Mouse (Mus musculus) kidney, postnatal 4 days (tissue): ENCODE measurements around the gene Jun.

Experiments
- DNase-seq, 2 experiments: peaks; one replicate each; pipeline ENCODE4 v3.0.0; 2021; ENCODE audit warnings: mixed read lengths in 2 of 2

Jun gene

DNA sequence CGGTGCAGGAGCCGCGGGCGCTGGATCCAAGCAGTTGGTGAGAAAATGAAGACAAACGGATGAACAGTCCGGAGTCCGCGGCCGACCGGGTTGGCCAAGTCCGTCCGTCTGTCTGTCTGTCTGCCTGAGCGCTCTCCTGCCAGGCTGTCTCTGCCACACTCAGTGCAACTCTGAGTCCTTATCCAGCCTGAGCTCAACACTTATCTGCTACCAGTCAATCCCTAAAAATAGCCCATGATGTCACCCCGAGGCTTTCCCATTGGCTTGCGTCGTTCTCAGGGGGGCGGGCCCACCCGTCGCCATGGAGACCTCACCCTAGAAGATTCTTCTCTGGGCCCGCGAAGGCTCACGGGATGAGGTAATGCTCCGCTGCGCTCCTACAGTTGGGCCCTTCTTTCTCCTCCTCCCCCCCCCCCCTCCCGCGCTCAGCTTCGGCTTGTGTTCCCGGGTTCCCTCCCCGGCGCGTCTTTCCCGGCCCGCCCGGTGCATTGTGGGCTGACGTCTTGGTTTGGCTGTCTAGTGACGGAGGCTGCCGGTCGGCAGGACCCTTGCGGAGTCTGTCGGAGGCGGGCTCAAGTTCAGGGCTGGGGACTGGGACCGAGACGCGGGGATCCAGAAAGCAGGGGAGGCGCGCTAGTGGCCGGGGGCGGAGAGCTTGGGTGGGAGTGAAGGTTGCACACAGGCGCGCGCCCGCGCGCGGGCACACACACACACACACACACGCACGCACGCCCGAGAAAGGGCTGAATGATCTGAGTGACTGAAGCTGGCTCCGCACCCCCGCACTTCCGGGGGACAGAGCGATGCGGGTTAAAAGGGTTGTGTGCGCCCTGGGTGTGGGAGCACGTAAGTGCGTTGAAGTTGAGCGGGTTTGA lies at the start of gene Jun:
Jun (minus strand) TSS at position 198 of the 875 bp plus-strand sequence.
- peak; percentile 99 to 100 for DNase-seq

DNA sequence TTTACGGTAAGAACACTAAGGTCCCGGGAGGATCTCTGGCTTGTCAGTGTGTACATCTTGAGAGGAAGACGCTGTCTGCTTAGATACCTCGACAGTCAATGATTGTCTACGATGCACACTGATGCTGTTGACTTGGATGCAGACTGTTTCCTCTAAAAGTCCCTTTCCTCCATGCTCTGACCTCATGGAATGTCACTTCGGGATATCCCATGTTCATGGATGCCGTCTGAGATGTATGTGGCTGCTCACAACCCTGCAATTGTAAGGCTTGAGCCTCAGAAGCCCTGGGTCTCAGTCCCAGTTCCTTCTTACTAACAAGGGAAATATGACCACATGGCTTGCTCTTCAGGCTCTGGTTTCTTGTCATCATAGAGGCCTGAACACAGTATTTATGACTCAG lies 49.7 kb upstream of the Jun start:
- DNase-seq, result no peak

- DNase-seq, result no peak
These were observed 48.7 kb upstream of the Jun start for GRCm38 (mm10) chr4:95100694-95101093.

DNA sequence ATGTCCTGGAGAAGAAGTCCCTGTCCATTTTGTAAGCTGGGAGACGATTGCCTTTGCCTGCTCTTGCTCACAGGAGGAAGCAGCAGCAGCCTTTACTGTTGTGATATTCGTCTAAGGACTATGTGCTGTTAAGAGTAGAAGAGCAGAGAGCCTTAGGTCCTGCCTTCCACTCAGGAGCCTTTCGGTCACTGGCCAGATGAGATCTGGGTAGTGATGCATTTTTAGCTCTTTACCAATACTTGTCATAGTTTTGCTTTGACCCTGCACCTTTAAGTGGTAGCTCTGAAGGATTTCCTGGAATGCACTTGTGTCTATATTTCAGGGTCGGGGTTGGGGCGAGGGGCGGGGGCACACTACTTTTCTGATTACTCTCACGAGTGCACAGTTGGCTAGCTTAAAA lies 47.4 kb upstream of the Jun start:
- DNase-seq, result no peak

- no peak for DNase-seq
These were observed 46.7 kb upstream of the Jun start for GRCm38 (mm10) chr4:95098722-95099097.

GRCm38 (mm10) chr4:95097942-95098721 lies 46.1 kb upstream of the Jun start:
- DNase-seq, result no peak

GRCm38 (mm10) chr4:95096731-95097130 lies 44.7 kb upstream of the Jun start:
- DNase-seq, result no peak

DNA sequence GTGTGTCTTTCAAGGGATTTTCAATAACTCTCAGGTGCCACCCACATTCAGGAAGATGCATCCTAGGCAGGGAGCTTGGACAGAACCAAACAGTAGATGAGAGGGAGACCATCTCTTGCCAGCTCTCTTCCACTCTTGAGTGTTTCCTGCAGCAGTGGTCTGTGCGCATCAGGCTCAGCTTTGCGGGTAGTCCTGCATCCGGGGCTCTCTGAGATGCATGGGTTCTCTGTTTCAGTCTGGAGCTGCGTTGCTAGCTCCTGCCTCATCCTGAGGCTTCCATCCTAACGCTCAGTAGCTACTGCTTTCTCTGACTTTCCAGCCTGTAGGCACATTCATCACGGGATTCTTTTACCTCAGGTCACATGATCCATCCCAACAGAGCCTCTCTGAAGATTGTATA lies 43.9 kb upstream of the Jun start:
- DNase-seq, result no peak

GRCm38 (mm10) chr4:95095355-95095754 lies 43.3 kb upstream of the Jun start:
- DNase-seq, result no peak

- no peak for DNase-seq
These were observed 42.7 kb upstream of the Jun start for GRCm38 (mm10) chr4:95094700-95095113.

DNA sequence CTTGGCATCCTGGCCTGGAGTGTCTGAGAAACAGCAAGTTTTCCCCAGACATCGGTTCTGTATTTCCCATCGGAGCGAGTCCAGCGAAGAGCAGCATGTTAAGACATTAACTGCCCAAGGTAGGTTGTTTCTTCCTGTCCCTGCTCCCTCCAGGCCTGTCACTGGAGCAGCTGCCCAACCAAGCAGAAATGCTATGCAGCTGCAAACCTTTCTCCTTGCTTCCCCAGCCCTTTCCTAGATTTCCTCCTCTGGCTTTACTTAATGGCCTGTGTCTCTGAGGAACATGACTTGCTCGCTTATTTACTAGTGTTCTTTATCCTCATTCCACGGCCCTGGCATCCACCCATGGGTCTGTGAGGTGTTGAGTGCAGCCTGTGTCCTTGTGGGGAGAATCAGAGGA lies 41.6 kb upstream of the Jun start:
- DNase-seq, result peak in 1 of 2 experiments; percentile 48

DNA sequence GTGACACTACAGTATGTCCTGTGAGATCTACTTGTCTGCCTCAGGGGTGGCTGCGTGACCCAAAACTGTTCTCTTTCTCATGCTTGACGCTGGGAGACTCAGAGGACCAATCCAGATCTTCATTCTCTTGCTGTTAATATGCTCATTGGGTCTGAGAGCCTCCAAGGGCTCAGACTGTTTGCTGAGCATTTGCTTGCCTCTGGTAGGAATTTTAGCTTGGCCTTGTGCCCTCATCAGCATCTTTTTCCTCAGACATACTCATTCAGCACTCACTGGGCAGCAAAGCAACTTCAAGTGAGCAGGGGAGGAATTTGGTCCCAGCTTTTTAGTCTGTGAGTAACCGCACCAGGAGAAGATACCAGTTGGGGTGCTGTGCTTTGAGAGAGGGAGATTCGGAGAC lies 40.5 kb upstream of the Jun start:
- DNase-seq, result no peak

GRCm38 (mm10) chr4:95091536-95091935 lies 39.5 kb upstream of the Jun start:
- DNase-seq, result no peak

- DNase-seq, result no peak
These were observed 37.9 kb upstream of the Jun start for GRCm38 (mm10) chr4:95089968-95090367.

DNA sequence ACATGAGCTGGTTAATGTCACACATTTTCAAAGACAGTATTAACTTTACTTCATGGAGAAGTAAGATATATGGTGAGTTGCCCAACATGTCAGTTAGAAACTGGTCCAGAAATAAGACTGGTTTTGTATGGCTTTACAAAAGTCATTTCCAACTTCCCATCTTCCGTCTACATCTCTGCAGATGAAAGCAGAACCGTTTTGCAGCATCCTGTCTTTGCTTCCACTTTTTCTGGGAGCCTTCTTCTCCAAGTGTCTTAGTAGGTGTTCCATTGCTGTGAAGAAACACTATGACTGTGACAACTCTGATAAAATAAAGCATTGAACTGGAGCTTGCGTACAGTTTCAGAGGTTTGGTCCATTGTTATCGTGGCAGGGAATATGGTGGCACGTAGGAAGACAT lies 37.0 kb upstream of the Jun start:
- no peak for DNase-seq

DNA sequence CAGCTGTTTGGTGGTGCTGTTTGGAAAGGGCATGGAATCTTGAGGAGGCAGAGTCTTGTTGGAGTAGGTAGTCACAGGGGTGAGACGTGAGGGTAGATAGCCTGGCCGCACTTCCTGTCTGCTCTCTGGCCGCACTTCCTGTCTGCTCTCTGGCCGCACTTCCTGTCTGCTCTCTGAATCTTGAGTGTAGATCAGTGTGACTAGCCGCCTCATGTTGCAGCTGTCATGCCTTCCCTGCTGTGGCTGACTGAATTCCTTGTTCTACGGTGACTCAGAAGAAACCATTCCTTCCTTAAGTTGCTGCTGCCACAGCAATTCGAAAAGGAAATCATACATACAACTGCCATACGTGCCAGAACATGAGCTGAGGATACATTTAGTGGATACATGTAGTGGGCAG lies 31.9 kb upstream of the Jun start:
- DNase-seq, result no peak

DNA sequence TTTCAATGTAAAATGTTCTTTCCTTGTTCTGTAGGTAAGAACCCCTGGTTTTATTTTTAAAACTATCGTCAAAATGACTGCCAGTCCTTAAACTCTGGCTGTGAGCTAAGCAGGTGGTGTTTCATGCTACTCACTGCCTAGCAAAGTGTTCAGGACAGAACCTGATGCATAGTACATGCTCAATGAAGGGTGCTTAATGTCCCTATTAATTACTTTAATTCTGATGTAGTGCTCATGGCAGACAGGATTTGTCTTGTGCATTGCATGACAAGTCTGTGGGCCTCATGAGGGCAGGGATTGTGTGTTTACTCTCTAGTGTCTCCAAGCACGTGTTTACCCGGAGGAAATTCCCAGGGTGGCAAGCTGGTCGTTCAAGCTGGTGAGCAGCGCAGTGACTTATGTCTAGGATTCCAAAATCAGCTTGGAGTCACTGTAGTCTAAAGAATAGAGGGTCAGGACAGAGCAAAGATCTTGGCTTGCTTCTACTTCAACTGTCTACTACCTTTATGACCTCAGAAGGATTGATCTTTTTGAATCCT lies 31.2 kb upstream of the Jun start:
- no peak for DNase-seq

DNA sequence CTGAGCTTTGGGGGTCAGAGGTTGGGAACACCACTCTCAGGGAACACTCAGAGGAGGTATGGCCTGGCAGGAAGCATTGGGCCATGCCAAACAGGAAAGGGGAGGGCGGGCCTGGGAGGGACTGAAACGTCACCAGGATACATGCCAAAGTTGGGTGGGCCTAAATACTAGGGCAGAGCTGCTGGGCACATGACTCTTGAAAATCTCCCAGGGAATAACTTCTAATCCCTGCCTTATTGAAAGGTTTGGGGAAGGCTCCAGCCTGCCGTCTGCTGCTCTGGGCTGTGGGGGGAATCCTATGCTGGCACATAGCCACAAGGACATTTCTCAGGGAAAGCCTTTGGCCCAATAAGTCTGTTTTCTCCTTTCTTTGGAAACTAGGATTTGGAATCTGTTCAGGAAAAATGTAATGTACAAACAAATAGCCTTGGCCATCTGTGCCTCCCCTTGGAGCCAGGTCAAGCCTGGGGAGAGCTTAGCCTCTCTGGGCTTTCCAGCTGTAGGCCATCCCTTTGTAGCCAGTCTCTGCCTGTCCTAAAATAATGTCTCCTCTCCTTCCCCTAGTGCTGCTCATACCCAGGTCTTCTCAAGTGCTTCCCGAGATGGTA lies 30.6 kb upstream of the Jun start:
- DNase-seq, result peak; percentile 60 to 70

- no peak for DNase-seq
These were observed 29.6 kb upstream of the Jun start for GRCm38 (mm10) chr4:95081632-95082031.

GRCm38 (mm10) chr4:95078625-95079024 lies 26.6 kb upstream of the Jun start:
- no peak for DNase-seq

GRCm38 (mm10) chr4:95076279-95076678 lies 24.3 kb upstream of the Jun start:
- no peak for DNase-seq

DNA sequence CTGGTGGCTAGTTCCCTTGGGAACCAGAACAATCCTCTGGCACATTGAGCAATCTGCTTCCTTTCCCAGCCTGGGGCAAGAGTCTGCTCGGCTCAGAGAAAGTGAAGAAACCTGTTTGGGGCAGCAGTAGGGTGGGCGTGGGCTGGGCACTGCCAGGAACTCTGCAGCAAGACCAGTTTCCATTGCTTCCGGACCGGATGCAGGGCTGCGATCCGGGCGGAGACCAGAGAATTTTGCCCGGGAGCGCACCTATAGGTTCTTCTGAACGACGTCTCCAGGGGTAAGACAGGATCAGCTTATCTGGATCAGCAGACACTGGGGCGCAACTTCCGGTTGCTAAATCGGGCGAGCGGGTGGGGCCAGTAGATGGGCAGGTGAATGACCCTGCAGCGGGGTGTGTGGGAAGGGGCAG lies 23.6 kb upstream of the Jun start:
- DNase-seq, result peak in 1 of 2 experiments; percentile 50

GRCm38 (mm10) chr4:95074319-95074718 lies 22.3 kb upstream of the Jun start:
- DNase-seq, result no peak
